Mouse (Mus musculus) left cerebral cortex, postnatal 36 days (tissue): ENCODE data around the gene Slc7a8. TPM values are rescaled to one million over a fixed set of nuclear protein-coding genes. Genes with fewer than 3 reads are reported as not detected.
"Not testable (repeated sequence)": the region's sequence is repeated elsewhere in the genome, so short reads cannot be mapped to it uniquely, and the experiment has no call there.

Experiments
- DNase-seq, 2 experiments: peaks; one replicate each; pipeline ENCODE4 v3.0.0; 2021 to 2022; ENCODE audit warnings: low spot score in 2 of 2, mixed read lengths in 1 of 2
- intact Hi-C: fragments of 180-260 bp; cut with DNase I; formaldehyde crosslinking; loops from one replicate; pipeline ENCODE4 v1.15.1; 2025
- total RNA-seq, 2 experiments: library from RNA; stranded (reverse); gene quantifications; 2 replicates each; pipeline ENCODE4 v1.2.3; 2021

Gene Slc7a8
- total RNA-seq, 2 experiments from 2014 or later = 54.7 to 64.8 TPM

GRCm38 (mm10) chr14:54785898-54786297 is 4.2 kb upstream of the Slc7a8 start:
- peak in 1 of 2 experiments; percentile 41 for DNase-seq
- intact Hi-C loops = no loop called here

GRCm38 (mm10) chr14:54782971-54783370 is 1.2 kb upstream of the Slc7a8 start:
- no peak for DNase-seq
- intact Hi-C loops = no loop called here

- DNase-seq = peak; percentile 74 to 76
- intact Hi-C loops = loop anchor here (2.0 kb wide), 1 partner anchor 66 kb away; no protein-coding TSS in a partner anchor
Measured at GRCm38 (mm10) chr14:54780836-54781609, 723 bp downstream of the Slc7a8 start.

GRCm38 (mm10) chr14:54780084-54780483 is 1.7 kb downstream of the Slc7a8 start:
- DNase-seq = no peak
- intact Hi-C loops = loop anchor here (2.0 kb wide), 1 partner anchor 65 kb away; no protein-coding TSS in a partner anchor

GRCm38 (mm10) chr14:54777893-54778292 is 3.9 kb downstream of the Slc7a8 start:
- intact Hi-C loops = no loop called here

GRCm38 (mm10) chr14:54776768-54777167 is 5.0 kb downstream of the Slc7a8 start:
- DNase-seq = no peak
- intact Hi-C loops = no loop called here

More at GRCm38 (mm10) chr14:54777893-54778292, 3.9 kb downstream of the Slc7a8 start:
- DNase-seq = no peak

- intact Hi-C loops = no loop called here
Measured at GRCm38 (mm10) chr14:54775534-54776041, 6.2 kb downstream of the Slc7a8 start.

GRCm38 (mm10) chr14:54772333-54772856 is 9.4 kb downstream of the Slc7a8 start:
- peak; percentile 60 to 77 for DNase-seq
- intact Hi-C loops = no loop called here

More at GRCm38 (mm10) chr14:54775534-54776041, 6.2 kb downstream of the Slc7a8 start:
- DNase-seq = peak in 1 of 2 experiments; percentile 40

- DNase-seq = no peak
- intact Hi-C loops = no loop called here
Measured at GRCm38 (mm10) chr14:54770373-54770772, 11.4 kb downstream of the Slc7a8 start.

- DNase-seq = no peak
- intact Hi-C loops = no loop called here
Measured at GRCm38 (mm10) chr14:54769068-54769425, 12.7 kb downstream of the Slc7a8 start.

- intact Hi-C loops = no loop called here
- DNase-seq = no peak
Measured at GRCm38 (mm10) chr14:54768314-54769067, 13.3 kb downstream of the Slc7a8 start.

- intact Hi-C loops = not testable (repeated sequence)
Measured at GRCm38 (mm10) chr14:54766937-54767336, 14.8 kb downstream of the Slc7a8 start.

GRCm38 (mm10) chr14:54756382-54756781 is 25.4 kb downstream of the Slc7a8 start:
- no peak for DNase-seq
- intact Hi-C loops = no loop called here

More at GRCm38 (mm10) chr14:54766937-54767336, 14.8 kb downstream of the Slc7a8 start:
- DNase-seq = not testable (repeated sequence)

- intact Hi-C loops = no loop called here
- no peak for DNase-seq
Measured at GRCm38 (mm10) chr14:54754602-54755018, 27.1 kb downstream of the Slc7a8 start.

- intact Hi-C loops = no loop called here
- DNase-seq = no peak
Measured at GRCm38 (mm10) chr14:54753986-54754601, 27.7 kb downstream of the Slc7a8 start.

GRCm38 (mm10) chr14:54752938-54753337 is 28.8 kb downstream of the Slc7a8 start:
- intact Hi-C loops = no loop called here
- DNase-seq = no peak

- intact Hi-C loops = no loop called here
Measured at GRCm38 (mm10) chr14:54751768-54752167, 30.0 kb downstream of the Slc7a8 start.

GRCm38 (mm10) chr14:54749238-54749637 is 32.5 kb downstream of the Slc7a8 start:
- DNase-seq = no peak
- intact Hi-C loops = no loop called here

More at GRCm38 (mm10) chr14:54751768-54752167, 30.0 kb downstream of the Slc7a8 start:
- no peak for DNase-seq
